Mouse (Mus musculus) T-helper 2 cell (primary cell): ENCODE measurements around the gene Capzb.

Source experiments
- in situ Hi-C: fragments of 300-600 bp; cut with MboI, MseI; formaldehyde crosslinking; loops from one replicate; pipeline ENCODE4 v1.15.1; 2025; ENCODE audit warnings: high pct_unique_total_duplicates

The Capzb gene

GRCm38 (mm10) chr4:139302241-139302640 is 109.5 kb downstream of the Capzb start:
- in situ Hi-C loops, result no loop called here

- in situ Hi-C loops, result no loop called here
Measured at GRCm38 (mm10) chr4:139305521-139305920, 112.8 kb downstream of the Capzb start.

GRCm38 (mm10) chr4:139307916-139308315 is 115.2 kb downstream of the Capzb start:
- in situ Hi-C loops, result no loop called here

GRCm38 (mm10) chr4:139309651-139310050 is 117.0 kb downstream of the Capzb start:
- in situ Hi-C loops, result no loop called here

- in situ Hi-C loops, result no loop called here
Measured at GRCm38 (mm10) chr4:139310171-139310898, 117.6 kb downstream of the Capzb start, which contains the start of the genes Pqlc2 and Akr7a5. Gene Pqlc2, minus strand, starts transcription at chr4:139310708. Gene Akr7a5, plus strand, starts transcription at chr4:139310744.

- in situ Hi-C loops, result no loop called here
Measured at GRCm38 (mm10) chr4:139310899-139311701, 118.4 kb downstream of the Capzb start.

- in situ Hi-C loops, result no loop called here
Measured at GRCm38 (mm10) chr4:139311707-139312106, 119.0 kb downstream of the Capzb start.

DNA sequence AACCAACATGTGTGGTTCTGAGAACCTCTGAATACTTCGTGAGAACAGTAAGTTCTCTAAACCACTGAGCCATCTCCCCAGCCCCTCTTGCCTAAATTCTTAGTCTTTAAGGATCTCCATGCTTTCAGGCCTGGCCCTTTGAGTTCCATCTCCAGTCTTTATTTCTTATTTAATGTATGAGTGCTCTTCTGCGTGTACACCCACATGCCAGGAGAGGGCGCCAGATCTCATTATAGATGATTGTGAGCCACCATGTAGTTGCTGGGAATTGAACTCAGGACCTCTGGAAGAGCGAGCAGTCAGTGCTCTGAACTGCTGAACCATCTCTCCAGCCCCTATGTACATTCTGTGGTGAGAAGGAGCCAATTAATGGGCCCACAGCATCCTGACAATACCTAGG is 119.9 kb downstream of the Capzb start:
- in situ Hi-C loops, result no loop called here

GRCm38 (mm10) chr4:139318449-139318848 is 125.8 kb downstream of the Capzb start:
- in situ Hi-C loops, result no loop called here

DNA sequence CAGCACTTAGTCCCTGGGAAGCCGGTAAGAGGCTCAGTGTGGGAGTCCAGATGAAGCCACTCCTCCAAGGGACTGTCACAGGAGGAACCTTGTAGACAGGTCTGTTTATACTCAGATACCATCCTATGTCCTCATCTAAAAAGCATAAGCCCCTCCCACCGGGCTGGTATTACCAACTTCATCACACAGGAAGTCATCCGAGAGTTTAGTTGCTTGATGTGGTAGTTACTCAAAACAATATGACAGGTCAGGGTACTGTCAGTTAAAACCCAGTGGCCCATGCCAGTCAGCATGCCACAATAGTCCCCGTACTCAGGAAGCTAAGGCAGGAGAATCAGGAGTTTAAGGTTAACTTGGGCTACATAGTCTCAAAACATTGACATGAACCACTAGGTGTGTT is 127.0 kb downstream of the Capzb start:
- in situ Hi-C loops, result no loop called here

GRCm38 (mm10) chr4:139330605-139331004 is 137.9 kb downstream of the Capzb start:
- in situ Hi-C loops, result loop anchor here (10.0 kb wide), 1 partner anchor 1116 kb away; the partner anchor contains the start of gene Hp1bp3

DNA sequence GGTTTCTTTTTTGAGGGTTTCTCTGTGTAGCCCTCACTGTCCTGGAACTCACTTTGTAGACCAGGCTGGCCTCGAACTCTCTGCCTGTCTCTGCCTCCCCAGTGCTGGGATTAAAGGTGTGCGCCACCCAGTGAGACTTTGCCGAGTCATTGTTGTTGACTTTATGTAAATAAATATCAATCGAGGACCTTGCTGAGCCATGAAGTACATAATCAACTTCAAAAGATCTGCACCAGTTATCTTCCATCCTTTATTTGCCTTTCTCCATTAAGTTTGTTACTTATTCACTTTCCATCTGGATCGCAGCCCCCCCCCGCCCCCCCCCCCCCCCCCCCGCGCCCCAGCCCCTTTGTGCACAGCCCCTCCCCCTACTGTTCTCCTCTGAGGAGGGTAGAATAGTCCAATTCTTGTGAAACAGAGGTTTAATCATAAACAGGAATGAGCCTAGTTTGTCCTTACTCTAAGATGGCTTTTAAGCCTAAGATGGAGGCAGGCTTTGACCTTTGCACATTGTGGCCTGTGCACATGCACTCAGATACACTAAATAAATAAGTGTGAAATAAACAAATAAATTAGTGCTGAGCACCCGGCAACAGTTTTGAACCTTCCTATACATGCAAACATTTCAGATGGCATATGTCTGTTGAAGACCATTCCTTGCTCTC is 142.1 kb downstream of the Capzb start:
- in situ Hi-C loops, result loop anchor here (10.0 kb wide), 1 partner anchor 1120 kb away; the partner anchor contains the start of gene Hp1bp3

DNA sequence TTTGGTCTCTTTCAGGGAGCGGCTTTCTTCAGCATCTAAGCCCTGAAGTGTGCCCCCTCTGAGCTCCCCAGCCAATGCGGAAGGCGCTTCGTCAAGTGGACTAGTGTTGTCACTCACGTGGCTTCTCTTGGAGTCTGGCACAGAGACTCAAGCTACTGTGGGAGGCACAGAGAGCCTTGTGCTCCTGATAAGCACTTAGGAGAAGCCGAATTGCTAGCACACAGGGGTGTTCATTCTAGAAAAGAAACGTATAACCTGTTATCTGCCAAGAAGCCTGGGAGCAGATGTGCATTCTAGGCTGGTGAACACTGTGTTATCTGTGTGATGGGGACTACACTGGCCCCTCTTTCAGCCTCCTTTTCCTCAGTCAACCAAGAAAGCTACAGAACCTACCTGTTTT is 142.8 kb downstream of the Capzb start:
- in situ Hi-C loops, result loop anchor here (10.0 kb wide), 1 partner anchor 1121 kb away; the partner anchor contains the start of gene Hp1bp3

- in situ Hi-C loops, result loop anchor here (10.0 kb wide), 1 partner anchor 1122 kb away; the partner anchor contains the start of gene Hp1bp3
Measured at GRCm38 (mm10) chr4:139336822-139337483, 144.3 kb downstream of the Capzb start.

- in situ Hi-C loops, result loop anchor here (10.0 kb wide), 1 partner anchor 1123 kb away; the partner anchor contains the start of gene Hp1bp3
Measured at GRCm38 (mm10) chr4:139338145-139338544, 145.4 kb downstream of the Capzb start.

DNA sequence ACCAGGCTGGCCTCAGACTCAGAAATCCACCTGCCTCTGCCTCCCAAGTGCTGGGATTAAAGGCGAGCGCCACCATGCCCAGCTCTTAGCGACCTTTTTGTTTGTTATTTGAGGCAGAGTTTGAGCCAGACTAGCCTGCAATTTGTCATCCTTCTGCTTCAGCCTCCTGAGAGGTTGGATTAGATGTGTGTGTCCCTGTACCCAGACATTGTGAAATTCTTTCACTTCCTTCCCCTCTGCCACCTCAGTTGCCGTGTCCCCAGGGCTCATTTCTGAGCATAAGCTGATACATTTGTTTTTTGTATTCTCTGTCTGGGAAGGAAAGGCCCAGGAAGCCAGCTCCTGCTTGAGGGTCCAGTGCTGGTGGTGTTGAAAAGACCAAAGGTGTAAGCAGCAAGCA is 148.1 kb downstream of the Capzb start:
- in situ Hi-C loops, result no loop called here
